Mouse (Mus musculus): Measurements from ENCODE around the gene Tppp.
A peak's percentile ranks its signal among the peaks of the same experiment; 100 is the strongest.
"Not testable (repeated sequence)": the region's sequence is repeated elsewhere in the genome, so short reads cannot be mapped to it uniquely, and the experiment has no call there.

The Tppp gene

GRCm38 (mm10) chr13:74026215-74026614, 17.0 kb downstream of the Tppp start:
- DNase-seq = peak; percentile 43

- no peak for DNase-seq
These were observed 18.9 kb downstream of the Tppp start for GRCm38 (mm10) chr13:74028116-74028515.

GRCm38 (mm10) chr13:74029013-74029412, 19.8 kb downstream of the Tppp start:
- no peak for DNase-seq

GRCm38 (mm10) chr13:74030691-74031090, 21.5 kb downstream of the Tppp start:
- no peak for DNase-seq

- DNase-seq = no peak
These were observed 21.9 kb downstream of the Tppp start for GRCm38 (mm10) chr13:74031133-74031532.

GRCm38 (mm10) chr13:74034756-74035155, 25.5 kb downstream of the Tppp start:
- DNase-seq = no peak

GRCm38 (mm10) chr13:74035776-74036175, 26.6 kb downstream of the Tppp start:
- no peak for DNase-seq

- DNase-seq = no peak
These were observed 30.7 kb downstream of the Tppp start for GRCm38 (mm10) chr13:74039926-74040325.

- DNase-seq = no peak
These were observed 47.0 kb downstream of the Tppp start for GRCm38 (mm10) chr13:74056194-74056593.

GRCm38 (mm10) chr13:74058081-74058480, 48.9 kb downstream of the Tppp start:
- DNase-seq = no peak

- DNase-seq = peak; percentile 86
These were observed 52.6 kb downstream of the Tppp start, which contains the start of gene Cep72 for GRCm38 (mm10) chr13:74061613-74062377. Cep72 (minus strand) TSS chr13:74062299.

GRCm38 (mm10) chr13:74062378-74063128, 53.3 kb downstream of the Tppp start:
- DNase-seq = no peak

GRCm38 (mm10) chr13:74063340-74064050, 54.3 kb downstream of the Tppp start:
- DNase-seq = no peak

- no peak for DNase-seq
These were observed 57.4 kb downstream of the Tppp start for GRCm38 (mm10) chr13:74066576-74066975.

GRCm38 (mm10) chr13:74071244-74071643, 62.0 kb downstream of the Tppp start:
- DNase-seq = not testable (repeated sequence)

GRCm38 (mm10) chr13:74071714-74072113, 62.5 kb downstream of the Tppp start:
- DNase-seq = no peak

- no peak for DNase-seq
These were observed 64.2 kb downstream of the Tppp start for GRCm38 (mm10) chr13:74073369-74073768.
